Mouse (Mus musculus): ENCODE measurements around the gene Psg19. TPM values are rescaled to one million over a fixed set of nuclear protein-coding genes. Genes with fewer than 3 reads are reported as not detected.

Gene Psg19
- not detected in 2 replicates for polyA plus RNA-seq (2014; fragmentation: Nextera tagmentation; extraction: Ambion mirVana)

DNA sequence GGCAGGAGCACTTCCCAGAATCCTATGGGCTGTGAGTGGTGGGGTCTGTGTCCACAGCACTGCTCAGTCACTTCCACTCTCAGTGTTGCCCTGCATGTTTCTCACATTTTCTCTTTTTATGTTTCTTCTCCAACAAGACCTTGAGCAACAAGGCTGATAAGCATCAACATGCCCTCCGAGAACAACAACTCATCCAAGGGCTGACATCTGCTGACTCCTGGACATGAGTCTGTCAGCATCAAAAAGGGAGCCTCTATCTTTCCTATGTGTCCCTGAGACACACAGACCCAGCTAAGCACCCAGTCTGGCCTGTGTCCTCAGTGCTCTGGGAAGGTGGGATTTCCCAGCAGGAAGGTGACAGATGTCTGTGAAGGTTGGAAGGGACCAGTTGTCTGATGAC lies at the start of gene Psg19:
Psg19 (minus strand) TSS at position 101 of the 400 bp plus-strand sequence.
- H3K36me3 ChIP-seq (ENCODE audit: control insufficient read depth, insufficient read depth, low read length) = no peaks in the 10 kb centered on the region
- ATAC-seq (ENCODE audit: low read depth) = no peak
- no peaks in the 10 kb centered on the region for H3K4me1 ChIP-seq (ENCODE audit: control insufficient read depth, insufficient read depth, low read length)
- no peak within 1 kb of the TSS for H3K9ac ChIP-seq (replicated peaks; ENCODE audit: low read depth, low read length)
- 89% methylated on average over 1 of the region's 1 CpGs for WGBS
- no peak within 1 kb of the TSS for H3K4me2 ChIP-seq (ENCODE audit: low read depth, low read length)
- no peaks in the 10 kb centered on the region for H3K9me3 ChIP-seq (ENCODE audit: control insufficient read depth, low read length)
- no peaks in the 10 kb centered on the region for H3K27me3 ChIP-seq (ENCODE audit: control insufficient read depth, insufficient read depth, low read length)
- H3K27ac ChIP-seq (ENCODE audit: low read depth, low read length) = no peak within 1 kb of the TSS
- no peak within 1 kb of the TSS for H3K4me3 ChIP-seq (ENCODE audit: low read depth, low read length)

DNA sequence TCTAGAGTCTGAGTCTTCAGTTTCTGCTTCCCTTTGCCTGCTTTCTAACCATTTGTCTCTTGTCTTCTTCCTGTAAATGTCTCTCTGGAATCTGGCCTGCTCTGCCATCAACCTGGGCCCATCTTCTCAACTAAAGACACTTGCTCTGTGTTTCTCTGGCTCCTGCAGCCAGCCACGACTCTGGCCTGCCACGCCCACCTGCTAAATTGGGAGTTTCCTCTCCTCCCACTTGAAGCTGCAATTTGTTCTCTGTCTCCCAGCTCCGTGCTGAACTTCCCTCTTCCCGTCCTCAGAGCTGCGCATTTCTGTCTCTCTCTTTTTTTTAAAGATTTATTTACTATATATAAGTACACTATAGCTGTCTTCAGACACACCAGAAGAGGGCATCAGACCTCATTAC lies 46.5 kb upstream of the Psg19 start:
- H3K9me3 ChIP-seq (ENCODE audit: control insufficient read depth, low read length) = no peaks in the 10 kb centered on the region
- H3K36me3 ChIP-seq (ENCODE audit: control insufficient read depth, insufficient read depth, low read length) = no peaks in the 10 kb centered on the region
- WGBS = 29% methylated on average over 5 of the region's 5 CpGs
- H3K9ac ChIP-seq (replicated peaks; ENCODE audit: low read depth, low read length) = no peak overlapping the region
- ATAC-seq (ENCODE audit: low read depth) = no peak
- no peak overlapping the region for H3K4me2 ChIP-seq (ENCODE audit: low read depth, low read length)
- no peaks in the 10 kb centered on the region for H3K4me1 ChIP-seq (ENCODE audit: control insufficient read depth, insufficient read depth, low read length)
- no peak overlapping the region for H3K4me3 ChIP-seq (ENCODE audit: low read depth, low read length)
- no peaks in the 10 kb centered on the region for H3K27me3 ChIP-seq (ENCODE audit: control insufficient read depth, insufficient read depth, low read length)
- no peak overlapping the region for H3K27ac ChIP-seq (ENCODE audit: low read depth, low read length)

DNA sequence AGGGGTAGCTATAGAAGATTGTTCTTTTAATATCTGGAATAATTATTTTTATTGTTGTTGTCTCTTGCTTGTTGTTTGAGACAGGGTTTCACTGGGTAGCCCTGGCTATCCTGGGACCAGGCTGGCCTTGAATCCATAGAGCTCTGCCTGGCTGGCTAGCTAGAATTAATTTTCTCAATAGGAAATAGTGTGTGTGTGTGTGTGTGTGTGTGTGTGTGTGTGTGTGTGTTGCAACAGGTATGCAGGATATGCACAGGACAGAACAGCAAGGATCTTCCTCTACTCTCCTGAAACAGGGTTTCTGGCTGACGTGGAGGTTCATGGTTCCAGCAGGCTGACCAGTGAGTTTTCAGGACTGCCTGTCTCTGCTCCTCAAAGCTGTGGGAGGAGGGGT lies 42.9 kb upstream of the Psg19 start:
- peak; percentile 44; the same call in 1 of the 2 replicates for ATAC-seq (ENCODE audit: low read depth)
- Histone ChIP-seq H3K4me2 (ENCODE audit: low read depth, low read length) (peak overlapping the region; percentile 35; the same call in 1 of the 2 replicates), H3K27ac (ENCODE audit: low read depth, low read length) (no peak overlapping the region), H3K36me3 (ENCODE audit: control insufficient read depth, insufficient read depth, low read length) (no peaks in the 10 kb centered on the region), H3K9me3 (ENCODE audit: control insufficient read depth, low read length) (no peaks in the 10 kb centered on the region), H3K4me3 (ENCODE audit: low read depth, low read length) (no peak overlapping the region), H3K9ac (replicated peaks; ENCODE audit: low read depth, low read length) (no peak overlapping the region), H3K27me3 (ENCODE audit: control insufficient read depth, insufficient read depth, low read length) (no peaks in the 10 kb centered on the region), H3K4me1 (ENCODE audit: control insufficient read depth, insufficient read depth, low read length) (no peaks in the 10 kb centered on the region)
- WGBS = 75% methylated on average over 1 of the region's 1 CpGs

DNA sequence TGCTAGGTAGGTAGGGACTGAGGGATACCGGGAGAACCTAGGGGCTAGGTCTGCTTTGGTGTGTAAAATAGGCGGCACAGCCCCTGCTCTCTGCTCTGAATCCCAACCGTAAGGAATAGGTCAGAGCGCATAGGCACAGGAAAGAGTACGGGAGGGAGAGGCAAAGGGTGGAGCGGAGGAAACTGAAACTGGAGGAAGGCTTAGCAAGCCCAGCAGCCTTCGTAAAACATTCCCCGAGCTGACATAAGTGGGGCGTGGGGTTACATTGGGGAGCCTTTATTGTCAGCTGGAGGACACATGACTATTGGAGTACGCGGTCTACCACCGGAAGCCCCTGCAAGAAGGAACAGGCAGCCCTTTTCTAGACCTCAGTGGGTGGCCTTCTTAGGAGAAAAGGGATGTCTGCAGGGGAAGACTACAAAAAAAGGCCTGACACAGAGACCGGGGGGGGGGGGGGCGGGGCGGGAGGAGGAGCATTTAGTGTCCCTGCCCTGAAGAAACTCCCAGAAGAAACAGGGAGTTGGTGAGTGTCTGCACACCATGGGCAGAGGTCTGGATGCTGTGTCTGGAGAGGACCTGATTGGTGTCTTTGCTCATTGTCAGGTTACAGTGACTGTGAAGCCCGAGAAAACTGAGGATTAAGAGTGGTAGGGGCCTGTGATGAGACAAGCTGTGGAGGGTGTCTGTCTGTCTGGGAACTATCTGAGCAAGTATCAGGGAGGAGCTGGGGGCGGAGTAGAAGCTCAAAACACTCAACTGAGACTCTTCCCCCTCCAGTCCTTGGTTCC lies 42.3 kb upstream of the Psg19 start:
- no peaks in the 10 kb centered on the region for H3K27me3 ChIP-seq (ENCODE audit: control insufficient read depth, insufficient read depth, low read length)
- H3K4me3 ChIP-seq (ENCODE audit: low read depth, low read length) = peak overlapping the region; percentile 27; the same call in 1 of the 2 replicates
- peak overlapping the region; percentile 2; the same call in 1 of the 2 replicates for H3K27ac ChIP-seq (ENCODE audit: low read depth, low read length)
- 0 out of 2 replicates have a peak overlapping the region, but pooled peaks have one; percentile 44 for H3K9ac ChIP-seq (replicated peaks; ENCODE audit: low read depth, low read length)
- H3K4me2 ChIP-seq (ENCODE audit: low read depth, low read length) = peak overlapping the region; percentile 52
- 5% methylated on average over 14 of the region's 17 CpGs for WGBS
- no peaks in the 10 kb centered on the region for H3K9me3 ChIP-seq (ENCODE audit: control insufficient read depth, low read length)
- H3K36me3 ChIP-seq (ENCODE audit: control insufficient read depth, insufficient read depth, low read length) = no peaks in the 10 kb centered on the region
- H3K4me1 ChIP-seq (ENCODE audit: control insufficient read depth, insufficient read depth, low read length) = no peaks in the 10 kb centered on the region
- peak; percentile 69 for ATAC-seq (ENCODE audit: low read depth)

DNA sequence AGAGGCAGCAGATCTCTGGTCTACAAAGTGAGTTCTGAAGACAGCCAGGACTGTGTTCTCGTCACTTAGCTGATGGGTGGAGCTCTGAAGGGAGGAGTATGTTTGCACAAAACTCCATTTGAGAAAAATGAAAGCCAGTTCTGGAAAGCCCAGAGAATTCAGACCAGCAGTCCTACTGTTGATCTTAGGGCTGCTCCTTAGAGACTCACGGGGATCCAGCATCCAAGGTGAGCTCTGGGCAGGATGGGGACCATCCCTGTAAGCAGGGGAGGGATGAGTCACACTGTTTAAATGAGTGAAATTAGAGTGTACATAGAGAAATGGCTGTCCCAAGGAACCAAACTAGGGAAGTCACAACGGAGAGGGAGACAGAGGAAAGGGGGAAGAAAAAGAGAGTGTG lies 41.5 kb upstream of the Psg19 start, which contains the start of gene Mill2:
Mill2 (plus strand) TSS at position 102 of the 400 bp plus-strand sequence.
- no peaks in the 10 kb centered on the region for H3K36me3 ChIP-seq (ENCODE audit: control insufficient read depth, insufficient read depth, low read length)
- no peaks in the 10 kb centered on the region for H3K9me3 ChIP-seq (ENCODE audit: control insufficient read depth, low read length)
- no peaks in the 10 kb centered on the region for H3K27me3 ChIP-seq (ENCODE audit: control insufficient read depth, insufficient read depth, low read length)
- no peak for ATAC-seq (ENCODE audit: low read depth)
- 0 out of 2 replicates have a peak within 1 kb of the TSS, but pooled peaks have one; percentile 44 for H3K9ac ChIP-seq (replicated peaks; ENCODE audit: low read depth, low read length)
- peak within 1 kb of the TSS; percentile 27; the same call in 1 of the 2 replicates for H3K4me3 ChIP-seq (ENCODE audit: low read depth, low read length)
- H3K4me1 ChIP-seq (ENCODE audit: control insufficient read depth, insufficient read depth, low read length) = no peaks in the 10 kb centered on the region
- WGBS = 31% methylated on average over 3 of the region's 3 CpGs
- peak within 1 kb of the TSS; percentile 2; the same call in 1 of the 2 replicates for H3K27ac ChIP-seq (ENCODE audit: low read depth, low read length)
- peak within 1 kb of the TSS; percentile 52 for H3K4me2 ChIP-seq (ENCODE audit: low read depth, low read length)

DNA sequence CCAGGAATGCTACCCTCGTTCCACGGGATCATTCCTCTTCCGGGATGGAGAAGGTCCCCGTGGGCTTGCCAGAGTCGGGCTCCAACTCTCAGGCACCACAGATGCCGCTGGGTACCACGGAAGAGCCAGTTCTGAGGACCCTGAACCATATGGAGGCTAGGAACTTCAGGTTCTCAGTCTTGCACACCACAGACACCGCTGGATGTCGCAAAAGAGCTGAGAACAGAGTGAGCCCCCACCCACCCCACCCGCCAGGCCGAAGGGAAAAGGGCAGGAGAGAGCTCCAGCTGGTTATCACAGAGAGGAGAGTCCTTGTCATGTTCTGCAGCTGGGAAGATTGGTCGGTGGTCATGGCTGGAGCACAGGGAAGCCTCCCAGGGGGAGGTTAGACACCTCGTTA lies 34.0 kb upstream of the Psg19 start:
- Histone ChIP-seq H3K4me2 (ENCODE audit: low read depth, low read length) (no peak overlapping the region), H3K36me3 (ENCODE audit: control insufficient read depth, insufficient read depth, low read length) (no peaks in the 10 kb centered on the region), H3K9ac (replicated peaks; ENCODE audit: low read depth, low read length) (no peak overlapping the region), H3K4me1 (ENCODE audit: control insufficient read depth, insufficient read depth, low read length) (no peaks in the 10 kb centered on the region), H3K27me3 (ENCODE audit: control insufficient read depth, insufficient read depth, low read length) (no peaks in the 10 kb centered on the region), H3K9me3 (ENCODE audit: control insufficient read depth, low read length) (no peaks in the 10 kb centered on the region), H3K4me3 (ENCODE audit: low read depth, low read length) (no peak overlapping the region), H3K27ac (ENCODE audit: low read depth, low read length) (no peak overlapping the region)
- ATAC-seq (ENCODE audit: low read depth) = no peak
- 51% methylated on average over 13 of the region's 13 CpGs for WGBS

DNA sequence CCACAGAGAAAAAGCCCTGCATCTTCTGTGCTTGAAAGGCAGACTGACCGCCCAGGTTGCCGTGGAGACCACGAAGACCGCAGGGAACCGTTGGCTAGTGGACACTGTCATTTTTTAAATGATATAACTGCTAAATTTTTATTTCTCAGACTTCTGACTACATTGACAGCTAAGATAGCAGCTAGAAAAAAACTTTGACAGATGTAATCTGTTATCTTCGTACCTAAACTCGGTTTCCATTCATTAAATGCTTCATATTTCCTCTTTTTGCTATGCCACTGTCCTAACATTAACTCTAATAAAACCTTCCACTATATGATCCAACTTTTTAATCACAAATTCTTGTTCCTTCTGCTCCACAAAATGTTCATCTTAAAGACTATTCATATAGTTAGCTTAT lies 31.2 kb upstream of the Psg19 start:
- H3K27ac ChIP-seq (ENCODE audit: low read depth, low read length) = no peak overlapping the region
- no peaks in the 10 kb centered on the region for H3K4me1 ChIP-seq (ENCODE audit: control insufficient read depth, insufficient read depth, low read length)
- H3K4me2 ChIP-seq (ENCODE audit: low read depth, low read length) = no peak overlapping the region
- no peak for ATAC-seq (ENCODE audit: low read depth)
- 82% methylated on average over 7 of the region's 7 CpGs for WGBS
- no peak overlapping the region for H3K9ac ChIP-seq (replicated peaks; ENCODE audit: low read depth, low read length)
- no peaks in the 10 kb centered on the region for H3K27me3 ChIP-seq (ENCODE audit: control insufficient read depth, insufficient read depth, low read length)
- H3K9me3 ChIP-seq (ENCODE audit: control insufficient read depth, low read length) = no peaks in the 10 kb centered on the region
- no peaks in the 10 kb centered on the region for H3K36me3 ChIP-seq (ENCODE audit: control insufficient read depth, insufficient read depth, low read length)
- no peak overlapping the region for H3K4me3 ChIP-seq (ENCODE audit: low read depth, low read length)

DNA sequence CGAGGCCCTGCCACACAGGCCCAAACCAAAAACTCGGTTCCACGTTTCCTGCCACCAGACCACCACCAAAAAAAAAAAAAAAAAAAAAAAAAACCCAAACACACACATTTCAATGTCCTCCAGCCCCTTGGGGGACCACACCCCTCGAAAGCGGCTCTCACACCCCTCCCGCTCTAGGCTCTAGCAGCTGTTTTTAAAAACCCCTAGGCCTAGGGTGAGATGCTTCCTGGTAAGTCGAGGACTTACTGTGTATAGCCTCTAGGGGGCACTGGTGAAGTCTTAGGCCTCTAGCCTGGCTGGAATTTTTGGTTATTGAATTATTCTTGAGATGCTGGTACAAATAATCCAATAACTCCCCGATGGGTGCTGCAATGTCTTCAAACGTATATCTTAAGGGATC lies 30.3 kb upstream of the Psg19 start:
- 68% methylated on average over 9 of the region's 9 CpGs for WGBS
- H3K4me3 ChIP-seq (ENCODE audit: low read depth, low read length) = no peak overlapping the region
- H3K36me3 ChIP-seq (ENCODE audit: control insufficient read depth, insufficient read depth, low read length) = no peaks in the 10 kb centered on the region
- no peak overlapping the region for H3K9ac ChIP-seq (replicated peaks; ENCODE audit: low read depth, low read length)
- H3K9me3 ChIP-seq (ENCODE audit: control insufficient read depth, low read length) = no peaks in the 10 kb centered on the region
- H3K4me2 ChIP-seq (ENCODE audit: low read depth, low read length) = no peak overlapping the region
- no peaks in the 10 kb centered on the region for H3K27me3 ChIP-seq (ENCODE audit: control insufficient read depth, insufficient read depth, low read length)
- no peak for ATAC-seq (ENCODE audit: low read depth)
- no peak overlapping the region for H3K27ac ChIP-seq (ENCODE audit: low read depth, low read length)
- no peaks in the 10 kb centered on the region for H3K4me1 ChIP-seq (ENCODE audit: control insufficient read depth, insufficient read depth, low read length)

DNA sequence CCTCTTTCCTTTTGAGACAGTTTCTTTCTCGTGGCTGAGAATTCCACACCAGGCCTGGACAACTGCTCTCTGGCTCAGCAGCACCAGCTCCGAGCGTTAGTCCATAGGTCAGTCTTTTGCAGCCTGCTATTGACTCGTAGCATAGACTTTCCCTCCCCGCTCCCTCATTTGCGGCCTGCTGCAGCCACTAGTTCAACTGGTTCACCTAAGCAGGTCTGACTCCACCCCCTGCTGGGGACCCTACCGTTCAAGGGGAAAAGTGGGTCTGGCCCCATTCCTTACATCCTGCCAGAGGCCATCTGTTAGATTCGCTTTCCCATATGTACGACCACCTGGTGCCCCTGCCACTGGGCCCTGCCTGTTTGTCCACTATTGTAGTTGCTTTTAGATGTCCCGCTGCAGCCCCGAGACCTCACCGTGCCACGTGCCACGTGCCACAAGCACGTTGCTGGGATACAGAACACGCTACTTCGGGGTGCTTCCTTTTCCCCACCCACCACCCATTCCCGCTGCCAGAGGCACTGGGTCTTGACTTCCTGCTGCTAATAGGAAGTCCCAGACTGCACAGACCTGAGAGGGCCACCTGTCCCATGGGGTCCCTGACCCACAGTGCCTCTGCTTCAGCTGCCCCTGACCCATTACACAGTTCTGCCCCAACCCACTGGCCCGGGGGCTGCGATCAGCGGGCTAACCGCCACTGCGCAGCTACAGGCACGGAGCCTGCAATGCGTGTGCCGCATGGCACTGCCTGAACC lies 29.6 kb upstream of the Psg19 start:
- H3K4me2 ChIP-seq (ENCODE audit: low read depth, low read length) = no peak overlapping the region
- H3K4me1 ChIP-seq (ENCODE audit: control insufficient read depth, insufficient read depth, low read length) = no peaks in the 10 kb centered on the region
- H3K36me3 ChIP-seq (ENCODE audit: control insufficient read depth, insufficient read depth, low read length) = no peaks in the 10 kb centered on the region
- WGBS = 70% methylated on average over 26 of the region's 26 CpGs
- no peaks in the 10 kb centered on the region for H3K9me3 ChIP-seq (ENCODE audit: control insufficient read depth, low read length)
- no peak overlapping the region for H3K4me3 ChIP-seq (ENCODE audit: low read depth, low read length)
- H3K27me3 ChIP-seq (ENCODE audit: control insufficient read depth, insufficient read depth, low read length) = no peaks in the 10 kb centered on the region
- no peak overlapping the region for H3K9ac ChIP-seq (replicated peaks; ENCODE audit: low read depth, low read length)
- no peak for ATAC-seq (ENCODE audit: low read depth)
- no peak overlapping the region for H3K27ac ChIP-seq (ENCODE audit: low read depth, low read length)

Data from neural tube, embryonic 14.5 days (tissue).